Mouse (Mus musculus): Measurements from ENCODE around the gene B4galt2. TPM values are rescaled to one million over a fixed set of nuclear protein-coding genes. Genes with fewer than 3 reads are reported as not detected.

B4galt2 gene
- total RNA-seq, 2 experiments from 2014 or later: 60.4 to 65.2 TPM

DNA sequence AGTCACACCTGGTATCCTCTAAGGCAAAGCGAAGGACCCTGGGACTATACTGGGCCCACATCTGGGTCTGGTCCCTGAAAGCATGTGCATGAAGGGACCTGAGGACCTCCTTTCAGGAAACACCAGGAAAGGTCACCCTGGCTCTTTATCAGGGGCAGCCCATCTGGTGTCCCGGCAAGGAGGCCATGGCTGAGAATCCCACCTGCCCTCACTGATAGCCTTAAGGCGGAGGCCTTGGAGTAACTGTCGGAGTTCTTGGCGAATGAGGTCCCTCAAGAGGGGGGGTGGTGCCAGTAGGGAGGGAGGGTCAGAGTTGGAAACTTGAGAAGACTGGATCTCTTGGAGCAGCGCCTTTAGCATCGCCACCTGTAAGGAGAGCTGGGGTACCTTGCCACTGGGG lies 11.5 kb downstream of the B4galt2 start:
- DNase-seq (ENCODE audit: low spot score in 2 of 2): no peak

DNA sequence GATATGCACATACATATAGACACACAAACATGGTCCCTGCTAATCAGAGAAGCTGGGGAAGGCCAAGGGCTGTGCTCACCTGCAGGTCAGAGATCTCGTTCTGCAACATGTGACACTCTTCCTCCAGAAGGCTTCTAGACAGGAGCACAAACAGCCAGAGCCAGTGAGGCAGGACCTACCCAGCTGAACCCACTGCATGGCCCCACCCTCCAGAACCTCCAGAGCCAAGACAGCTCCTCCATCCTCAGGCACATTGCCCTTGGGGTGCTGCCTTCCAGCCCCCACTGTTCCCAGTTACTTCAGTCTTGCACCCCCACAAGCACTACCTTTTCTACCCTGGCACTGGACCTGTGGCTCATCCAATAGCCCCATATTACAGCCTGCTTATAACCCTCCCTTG lies 12.8 kb downstream of the B4galt2 start:
- DNase-seq (ENCODE audit: low spot score in 2 of 2): no peak

DNA sequence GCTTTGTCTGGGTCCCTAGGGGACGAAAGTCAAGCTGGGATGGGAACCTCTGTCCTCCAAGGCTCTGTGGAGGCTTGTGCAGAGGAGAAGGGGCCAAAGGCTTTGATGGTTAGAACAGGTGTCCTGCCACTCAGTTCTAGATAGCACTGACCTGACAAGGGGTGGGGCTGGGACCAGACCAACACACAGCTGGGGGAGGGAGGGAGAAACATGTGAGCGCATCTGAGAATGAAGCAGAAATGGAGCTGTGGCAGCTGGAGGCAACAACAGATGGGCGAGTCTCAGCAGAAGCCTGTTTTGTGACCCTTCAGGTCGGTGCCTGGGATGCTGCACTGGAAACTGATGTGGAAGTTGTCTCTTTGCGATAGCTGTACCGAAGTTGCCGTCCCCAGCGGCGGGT lies 14.0 kb downstream of the B4galt2 start:
- no peak for DNase-seq (ENCODE audit: low spot score in 2 of 2)

DNA sequence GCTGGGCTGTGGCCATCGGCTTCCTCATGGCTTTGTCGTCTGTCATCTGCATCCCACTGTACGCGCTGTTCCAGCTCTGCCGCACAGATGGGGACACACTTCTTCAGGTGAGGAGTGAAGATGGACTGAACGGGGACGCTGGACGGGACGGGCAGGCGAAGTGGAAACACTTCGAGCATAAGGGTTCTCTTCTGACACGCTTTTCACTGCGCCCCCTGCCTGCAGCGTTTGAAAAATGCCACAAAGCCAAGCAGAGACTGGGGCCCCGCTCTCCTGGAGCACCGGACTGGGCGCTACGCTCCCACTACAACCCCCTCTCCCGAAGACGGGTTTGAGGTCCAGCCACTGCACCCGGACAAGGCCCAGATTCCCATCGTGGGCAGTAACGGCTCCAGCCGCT lies 15.5 kb downstream of the B4galt2 start:
- DNase-seq (ENCODE audit: low spot score in 2 of 2): peak in 1 of 2 experiments; percentile 46

DNA sequence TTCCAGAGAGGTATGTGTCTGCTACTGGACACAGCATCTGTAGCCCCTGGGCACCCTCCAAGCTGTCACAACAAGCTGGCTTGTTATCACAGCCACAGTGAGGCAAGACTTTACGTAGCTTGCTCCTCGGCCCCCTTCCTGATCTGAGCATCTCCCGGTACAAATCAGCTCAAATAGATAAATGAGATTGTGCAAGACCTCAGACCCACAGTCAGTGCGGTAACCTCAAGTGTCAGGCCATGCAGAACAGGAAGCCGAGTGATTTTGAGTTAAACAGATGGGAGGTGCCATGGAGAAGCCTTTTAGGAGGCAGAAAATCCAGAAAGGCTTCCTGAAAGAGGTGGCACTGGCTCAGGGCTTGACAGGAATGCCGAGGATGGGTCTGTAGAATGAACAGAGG lies 16.3 kb downstream of the B4galt2 start:
- DNase-seq (ENCODE audit: low spot score in 2 of 2): no peak

DNA sequence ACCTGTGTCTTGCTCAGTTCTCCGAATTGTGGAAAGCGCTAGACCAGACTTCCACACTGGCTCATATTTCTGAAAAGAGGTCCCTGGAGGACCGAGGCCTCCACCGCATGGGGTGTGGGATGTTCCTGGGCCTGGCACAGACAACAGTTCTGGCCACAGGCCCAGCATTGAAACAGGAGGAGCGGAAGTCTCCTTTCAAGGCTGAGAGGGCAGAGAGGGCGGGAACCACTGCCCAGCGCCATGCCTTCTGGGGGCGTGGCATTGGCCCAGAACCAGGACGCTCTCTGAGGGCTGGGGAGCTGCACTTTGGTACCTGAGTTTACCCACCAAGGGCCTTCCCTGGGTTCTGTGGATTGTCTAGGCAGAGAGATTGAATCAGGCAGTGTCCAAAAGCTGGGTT lies 17.2 kb downstream of the B4galt2 start:
- peak in 1 of 2 experiments; percentile 43 for DNase-seq (ENCODE audit: low spot score in 2 of 2)

DNA sequence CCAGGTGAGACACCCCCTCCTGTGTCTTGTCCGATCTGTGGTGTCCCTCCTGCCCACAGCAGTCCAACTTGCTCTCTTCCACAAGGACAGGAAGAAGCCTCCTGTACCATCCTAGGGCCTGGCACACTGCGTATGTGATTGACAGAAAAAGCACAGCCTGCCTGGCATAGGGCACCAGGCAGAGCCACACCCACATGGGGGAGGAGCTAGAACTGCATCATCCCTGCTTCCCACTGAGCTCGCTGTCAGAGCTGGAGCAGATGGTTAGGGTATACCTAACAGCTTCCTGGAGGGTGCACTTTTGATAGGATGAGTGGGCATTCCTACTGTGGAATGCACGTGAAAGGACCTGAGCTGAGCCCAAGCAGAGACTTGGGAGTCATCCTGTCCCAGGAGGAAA lies 20.5 kb downstream of the B4galt2 start:
- DNase-seq (ENCODE audit: low spot score in 2 of 2): peak; percentile 66 to 74

DNA sequence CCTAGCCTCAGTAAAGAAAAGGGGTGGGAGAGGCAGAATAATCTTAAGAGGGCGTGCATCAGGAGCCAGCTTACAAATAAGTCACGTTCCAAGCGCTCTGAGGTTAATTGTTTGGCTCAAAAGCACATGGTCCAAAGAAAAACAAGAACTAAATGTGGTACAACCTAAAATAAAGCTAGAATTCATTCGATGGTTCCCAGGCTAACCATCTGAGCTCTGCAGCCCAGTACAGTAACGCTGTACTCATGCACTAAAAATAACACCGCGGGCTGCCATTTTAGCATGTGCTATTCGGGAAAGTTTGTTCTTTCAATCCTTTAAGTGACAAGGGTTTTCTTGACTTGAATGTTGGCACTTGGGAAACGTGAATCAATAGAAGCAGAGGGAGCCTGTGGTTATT lies 22.7 kb downstream of the B4galt2 start:
- no peak for DNase-seq (ENCODE audit: low spot score in 2 of 2)

DNA sequence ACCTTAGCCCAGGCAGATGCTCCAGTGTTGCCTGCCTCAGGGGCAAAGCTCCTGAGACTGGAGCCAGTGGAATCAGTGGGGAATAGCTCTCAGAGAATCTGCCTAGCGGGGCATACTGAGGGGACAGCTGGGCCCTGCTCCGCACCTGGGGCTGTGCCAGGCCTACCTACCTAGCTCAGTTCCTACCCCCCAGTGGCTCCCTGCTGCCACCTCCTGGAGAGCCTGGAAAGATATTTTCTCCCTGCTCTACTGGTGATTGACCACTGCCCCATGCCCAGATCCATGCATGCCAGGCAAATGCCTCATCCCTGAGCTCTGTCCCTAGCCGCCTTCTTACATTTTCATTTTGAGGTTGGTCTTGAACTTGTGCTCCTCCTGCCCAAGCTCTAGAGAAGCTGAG lies 24.5 kb downstream of the B4galt2 start:
- peak; percentile 52 to 71 for DNase-seq (ENCODE audit: low spot score in 2 of 2)

DNA sequence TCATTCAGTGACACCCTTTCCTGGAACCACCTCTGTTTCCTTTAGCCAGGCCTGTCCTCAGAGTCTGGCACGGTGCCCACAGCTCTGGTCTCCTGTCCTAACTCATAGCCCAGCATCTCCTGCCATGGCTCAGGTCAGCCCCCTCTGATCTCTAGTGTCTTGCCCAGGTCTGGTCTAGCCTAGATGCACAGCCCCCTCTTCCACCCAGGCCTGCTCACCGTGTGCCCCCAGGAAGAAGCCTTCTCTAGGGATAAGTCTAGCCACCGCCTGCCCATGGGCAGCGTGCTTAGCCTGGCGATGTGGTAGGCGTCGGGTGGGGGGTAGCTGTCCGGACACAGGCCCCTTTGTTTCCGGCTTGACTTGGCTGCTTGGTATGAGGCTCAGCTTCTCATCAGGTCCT lies 28.1 kb downstream of the B4galt2 start:
- peak in 1 of 2 experiments; percentile 45 for DNase-seq (ENCODE audit: low spot score in 2 of 2)

DNA sequence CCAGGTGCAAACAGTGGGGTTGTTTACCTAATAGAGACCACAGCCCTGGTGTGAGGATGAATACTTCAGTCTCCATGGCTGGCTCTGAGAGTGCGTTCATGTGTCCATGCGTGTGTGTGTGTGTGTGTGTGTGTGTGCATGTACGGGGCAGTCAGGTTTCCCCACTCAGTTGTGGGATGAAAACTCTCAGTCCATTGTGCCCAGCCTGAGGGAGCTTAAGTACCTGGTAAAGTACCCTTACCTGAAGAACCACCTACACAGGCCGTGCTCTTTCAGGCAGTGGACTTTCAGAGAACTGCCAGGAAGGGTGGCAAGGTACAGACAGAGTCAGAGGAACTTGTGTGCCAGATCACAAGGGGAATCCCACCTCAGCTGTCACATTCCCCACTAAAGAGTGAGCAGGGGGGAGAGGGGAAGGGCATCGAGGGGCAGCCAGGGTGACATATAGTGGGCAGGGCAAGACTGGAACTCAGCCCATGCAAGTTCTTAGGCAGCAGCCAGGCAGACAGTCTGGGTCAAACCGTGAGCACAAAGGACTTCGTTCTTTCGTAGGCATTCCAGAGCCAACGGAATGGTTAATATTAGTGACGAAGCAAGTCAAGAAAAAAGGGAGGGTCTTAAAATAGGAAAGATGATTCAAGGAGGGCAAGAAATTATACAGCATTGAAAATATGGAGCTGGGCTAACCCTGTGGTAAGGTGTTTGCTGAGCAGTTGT lies 31.0 kb downstream of the B4galt2 start:
- no peak for DNase-seq (ENCODE audit: low spot score in 2 of 2)

DNA sequence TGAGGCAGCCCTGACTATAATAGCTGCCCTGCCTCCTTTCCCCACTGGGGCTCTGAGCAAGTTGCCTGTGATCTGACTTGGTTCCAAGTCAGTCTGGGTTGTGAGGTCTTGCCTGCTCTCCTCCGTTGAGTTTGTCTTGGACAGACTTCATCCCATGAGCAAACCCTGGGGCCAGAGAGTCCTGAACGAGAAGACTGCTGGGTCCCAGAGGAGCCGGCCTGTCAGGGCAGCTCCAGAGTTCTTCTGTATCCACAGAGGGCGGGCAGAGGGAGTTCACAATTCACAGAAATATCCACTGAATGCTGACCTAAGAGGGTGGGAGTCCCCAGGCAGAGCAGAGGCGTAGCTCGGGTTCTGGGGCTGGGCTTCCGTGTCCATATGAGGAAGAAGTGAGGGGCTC lies 32.4 kb downstream of the B4galt2 start:
- DNase-seq (ENCODE audit: low spot score in 2 of 2): no peak

DNA sequence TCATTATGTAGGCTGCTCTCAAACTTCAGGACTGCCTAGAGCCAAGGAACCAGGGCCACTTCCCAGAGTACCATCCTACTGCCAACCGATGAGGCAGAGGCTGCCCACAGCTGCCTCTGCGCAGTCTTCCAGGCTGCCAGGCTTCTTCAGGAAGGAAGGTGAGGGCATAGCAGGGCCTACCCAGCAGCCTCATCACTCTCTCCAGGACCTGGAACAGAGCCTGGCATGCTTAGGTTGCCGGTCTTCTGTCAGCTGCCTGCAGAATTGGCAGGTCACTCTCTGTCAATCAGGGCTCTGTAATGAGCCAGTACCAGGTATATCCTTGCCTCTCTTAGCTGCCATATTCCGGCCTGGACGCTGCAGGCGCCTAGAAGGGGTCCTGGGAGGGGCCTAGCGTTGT lies 33.1 kb downstream of the B4galt2 start:
- DNase-seq (ENCODE audit: low spot score in 2 of 2): no peak

DNA sequence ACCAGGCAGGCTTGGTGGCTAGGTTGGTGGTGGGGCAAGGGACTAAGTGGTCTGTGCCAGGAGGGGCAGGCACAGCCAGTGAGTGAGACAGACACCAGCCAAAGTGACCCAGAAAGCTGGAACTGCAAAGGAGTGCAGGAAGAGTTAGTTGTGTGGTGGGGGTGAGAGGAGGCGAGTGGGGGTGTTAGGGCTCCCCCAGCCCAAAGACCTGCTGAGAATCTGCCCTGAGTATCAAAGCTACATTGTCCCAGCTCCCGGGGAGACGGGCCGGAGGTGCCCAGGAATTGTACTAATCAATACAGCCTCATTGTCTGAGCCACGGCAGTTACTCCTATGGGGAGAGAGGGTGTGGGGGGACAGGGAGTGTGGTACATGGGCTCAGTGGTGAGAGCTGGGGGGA lies 33.8 kb downstream of the B4galt2 start:
- no peak for DNase-seq (ENCODE audit: low spot score in 2 of 2)

DNA sequence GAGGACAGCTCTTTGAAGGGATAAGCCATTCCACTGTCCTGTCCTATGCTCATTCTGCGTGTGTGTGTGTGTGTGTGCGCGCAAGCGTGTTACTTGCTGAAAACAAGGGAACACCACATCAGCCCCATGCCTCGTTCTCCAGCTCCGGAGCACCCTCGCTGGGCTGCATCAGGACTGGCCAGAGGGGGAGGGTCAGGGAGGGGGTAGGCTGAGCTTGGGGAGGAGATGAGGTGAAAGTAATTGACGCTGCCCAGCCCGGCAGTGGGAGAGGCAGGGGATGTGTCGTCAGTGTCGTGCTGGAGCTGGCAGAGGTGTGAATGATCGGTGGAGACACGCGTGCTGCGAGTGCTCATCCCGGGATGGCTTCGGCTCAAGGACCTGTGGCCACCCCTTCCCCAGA lies 34.2 kb downstream of the B4galt2 start:
- no peak for DNase-seq (ENCODE audit: low spot score in 2 of 2)

DNA sequence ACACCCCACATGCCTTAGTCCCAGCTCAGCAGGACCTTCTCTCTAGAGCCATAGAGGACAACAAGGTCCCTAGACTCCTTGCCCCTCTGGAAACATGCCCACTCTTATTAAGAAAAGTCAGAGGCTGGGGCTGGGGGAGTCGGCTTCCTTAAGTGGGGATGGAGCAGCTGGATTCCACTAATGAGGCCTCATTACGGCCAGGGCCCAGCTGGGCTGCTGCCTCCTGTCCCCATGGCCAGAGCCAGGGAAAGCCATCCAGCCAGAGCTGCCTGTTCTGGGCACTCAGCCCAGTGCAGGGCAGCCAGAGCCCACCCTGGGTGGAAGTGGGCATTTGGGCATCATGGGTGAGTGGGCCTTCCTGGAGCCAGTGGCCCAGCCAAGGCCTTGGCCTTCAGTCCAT lies 36.3 kb downstream of the B4galt2 start:
- DNase-seq (ENCODE audit: low spot score in 2 of 2): peak in 1 of 2 experiments; percentile 46

DNA sequence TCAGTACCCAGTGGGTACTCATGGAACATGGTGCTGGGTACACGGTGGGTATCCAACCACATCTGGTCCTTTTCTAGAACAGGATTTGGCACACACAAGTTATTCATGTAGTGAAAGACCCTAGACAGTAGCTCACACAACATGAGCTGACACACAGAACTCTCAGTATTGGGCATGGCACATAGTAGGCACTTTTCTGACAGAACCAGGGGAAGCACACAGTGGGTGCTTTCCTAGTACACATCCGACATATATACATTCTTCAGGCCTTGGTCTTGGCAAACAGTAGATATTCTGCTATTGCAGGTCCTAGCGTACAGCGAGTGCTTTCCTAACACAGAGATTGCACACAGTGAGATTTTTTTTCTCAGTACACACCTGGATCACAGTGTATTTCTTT lies 37.0 kb downstream of the B4galt2 start:
- DNase-seq (ENCODE audit: low spot score in 2 of 2): no peak

DNA sequence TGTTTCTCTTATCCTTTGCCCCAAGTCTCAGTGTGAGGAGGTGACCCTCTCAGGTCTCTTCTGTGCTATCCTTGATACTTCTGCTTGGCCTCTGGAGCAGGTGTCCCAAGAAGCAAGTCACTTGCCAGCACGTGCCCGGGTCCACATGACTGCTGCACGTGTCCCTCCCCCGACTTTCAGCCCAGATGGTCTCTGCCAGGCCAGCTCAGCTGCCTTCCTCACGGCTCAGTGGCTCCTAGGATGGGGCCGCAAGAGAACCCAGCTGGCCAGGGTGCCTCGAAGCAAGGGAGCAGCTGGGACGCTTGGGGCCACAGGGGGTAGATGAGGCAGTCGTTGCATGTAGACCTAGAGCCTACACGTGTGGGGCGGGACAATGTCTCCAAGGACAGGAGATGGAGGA lies 38.0 kb downstream of the B4galt2 start:
- no peak for DNase-seq (ENCODE audit: low spot score in 2 of 2)

DNA sequence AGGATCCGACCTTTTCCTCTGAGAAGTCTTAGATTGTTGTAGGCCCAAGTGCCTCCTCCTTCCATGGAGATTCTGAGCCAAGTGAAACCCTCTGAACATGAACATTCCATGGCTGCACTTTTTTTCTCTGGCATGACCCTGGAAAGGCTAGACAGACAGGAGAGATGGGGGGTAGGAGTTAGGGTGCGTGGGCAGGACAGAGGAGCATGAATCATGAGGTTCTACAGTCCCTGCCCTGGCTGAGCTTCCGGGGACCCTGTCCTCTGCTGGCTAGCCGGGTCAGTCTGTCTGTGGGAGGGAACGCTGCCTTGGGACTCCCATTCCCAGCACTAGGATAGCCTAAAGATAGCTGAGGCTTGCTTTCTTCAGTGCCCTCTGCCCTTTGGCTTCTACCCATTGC lies 38.8 kb downstream of the B4galt2 start:
- no peak for DNase-seq (ENCODE audit: low spot score in 2 of 2)

DNA sequence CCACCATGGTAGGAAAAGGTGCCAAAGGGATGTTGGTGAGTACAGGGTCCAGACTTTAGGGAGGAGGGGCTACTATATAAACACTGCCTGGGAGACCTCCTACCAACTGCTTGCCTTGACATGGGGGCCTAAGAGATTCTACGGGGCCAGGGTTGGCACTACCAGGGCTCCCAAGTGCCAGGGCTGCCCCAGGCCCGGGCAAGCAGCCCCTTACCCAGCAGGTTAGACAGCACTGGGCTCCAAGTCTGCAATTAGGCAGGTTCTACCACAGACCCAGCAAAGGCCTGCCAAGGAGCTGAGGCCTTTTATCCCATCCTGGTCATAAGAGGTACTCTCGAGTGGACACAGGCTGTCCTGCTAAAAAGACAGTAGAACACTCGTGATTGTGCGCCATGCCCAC lies 40.2 kb downstream of the B4galt2 start:
- no peak for DNase-seq (ENCODE audit: low spot score in 2 of 2)

DNA sequence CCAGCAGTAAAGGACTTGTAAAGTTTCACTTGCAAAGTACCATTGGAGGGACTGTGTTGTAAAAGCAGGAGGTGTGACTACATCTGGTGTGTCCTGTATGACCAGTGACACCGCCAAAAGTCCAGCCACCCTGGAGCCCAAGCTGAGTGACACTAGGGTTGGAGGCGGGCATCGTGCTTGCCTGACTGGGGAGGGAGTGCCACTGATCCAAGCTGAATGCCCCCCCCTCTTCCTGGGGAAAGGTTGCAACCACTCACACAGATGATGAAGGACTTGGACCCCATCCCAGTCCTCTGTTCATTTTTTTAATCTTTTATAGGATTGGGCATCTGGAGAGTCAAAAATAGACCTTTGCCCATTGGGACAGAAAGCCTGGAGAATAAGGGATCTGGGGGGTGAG lies 41.7 kb downstream of the B4galt2 start:
- no peak for DNase-seq (ENCODE audit: low spot score in 2 of 2)

DNA sequence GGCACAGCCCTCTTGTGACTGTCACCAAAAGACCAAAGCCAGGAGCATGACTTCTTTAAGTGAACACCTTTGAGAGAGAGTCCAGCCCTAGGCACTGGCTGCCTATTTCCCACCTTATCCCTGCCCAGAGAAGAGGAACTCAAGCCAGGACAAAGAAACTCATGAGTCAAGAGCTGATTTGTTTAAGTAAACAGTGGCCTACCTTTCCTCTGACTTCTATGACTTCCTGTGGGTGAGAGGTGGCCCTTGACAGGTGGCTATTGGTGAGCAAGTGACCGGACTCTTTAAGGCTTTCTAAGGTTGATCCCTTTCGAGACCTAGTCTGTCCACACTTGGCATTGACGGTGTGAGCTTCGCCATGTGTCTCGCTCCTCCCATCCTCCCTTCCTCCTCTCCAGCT lies 42.5 kb downstream of the B4galt2 start:
- no peak for DNase-seq (ENCODE audit: low spot score in 2 of 2)

DNA sequence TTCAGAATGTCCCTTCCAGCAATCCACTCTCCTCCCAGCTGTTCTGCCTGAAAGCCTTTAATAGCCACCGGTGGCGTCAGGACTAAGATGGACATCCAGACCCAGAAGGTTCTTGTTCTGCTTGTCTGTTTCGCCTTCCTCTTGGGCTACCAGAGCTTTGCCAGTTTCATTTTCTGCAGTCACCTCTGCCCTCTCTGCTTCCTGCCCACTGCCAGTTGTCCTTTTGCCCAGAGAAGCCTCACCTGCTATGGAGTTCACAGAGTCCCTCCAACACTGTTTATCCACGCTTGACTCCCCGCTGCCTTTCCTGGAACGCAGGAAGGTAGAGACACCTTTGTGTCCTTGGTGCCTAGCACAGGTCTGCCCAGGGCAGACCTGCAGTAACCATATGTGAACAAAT lies 43.9 kb downstream of the B4galt2 start:
- DNase-seq (ENCODE audit: low spot score in 2 of 2): no peak

DNA sequence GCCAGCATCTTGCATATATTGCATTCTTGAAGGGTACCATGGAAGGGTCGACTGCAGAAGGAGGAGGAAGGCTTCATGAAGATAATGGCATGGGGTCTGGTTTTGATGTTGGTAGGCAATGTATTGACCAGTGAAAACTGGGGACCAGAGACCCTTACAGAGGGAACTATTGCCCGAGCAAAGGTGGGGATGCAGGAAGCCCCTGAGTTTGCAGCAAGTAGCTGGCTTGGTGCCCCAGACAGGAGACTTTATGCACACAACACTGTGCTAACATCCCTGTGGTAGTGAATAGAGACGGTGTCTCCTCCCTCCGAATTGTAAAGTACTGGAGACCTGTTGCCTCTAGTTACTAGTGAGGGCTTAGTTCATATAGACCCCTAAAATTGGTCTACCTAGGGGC lies 46.0 kb downstream of the B4galt2 start:
- no peak for DNase-seq (ENCODE audit: low spot score in 2 of 2)

Data from layer of hippocampus, adult 18-20 months (tissue).